Mouse (Mus musculus): ENCODE data around the gene Arpc5l.
"Not testable (repeated sequence)": the region's sequence is repeated elsewhere in the genome, so short reads cannot be mapped to it uniquely, and the experiment has no call there.

The Arpc5l gene

GRCm38 (mm10) chr2:38999910-39000586 lies 5.1 kb upstream of the Arpc5l start:
- DNase-seq (ENCODE audit: low spot score in 2 of 2): no peak

GRCm38 (mm10) chr2:39000587-39000919 lies 4.6 kb upstream of the Arpc5l start:
- no peak for DNase-seq (ENCODE audit: low spot score in 2 of 2)

GRCm38 (mm10) chr2:39001866-39002265 lies 3.3 kb upstream of the Arpc5l start:
- no peak for DNase-seq (ENCODE audit: low spot score in 2 of 2)

- DNase-seq (ENCODE audit: low spot score in 2 of 2): no peak
Measured at GRCm38 (mm10) chr2:39003106-39003505, 2.0 kb upstream of the Arpc5l start.

GRCm38 (mm10) chr2:39003512-39003911 lies 1.6 kb upstream of the Arpc5l start:
- no peak for DNase-seq (ENCODE audit: low spot score in 2 of 2)

GRCm38 (mm10) chr2:39004372-39004771 lies 776 bp upstream of the Arpc5l start:
- no peak for DNase-seq (ENCODE audit: low spot score in 2 of 2)

GRCm38 (mm10) chr2:39005574-39006079 lies 479 bp downstream of the Arpc5l start, which contains the start of gene Rpl35:
TSS of gene Rpl35 (minus strand) at chr2:39005624.
- DNase-seq (ENCODE audit: low spot score in 2 of 2): no peak

- DNase-seq (ENCODE audit: low spot score in 2 of 2): no peak
Measured at GRCm38 (mm10) chr2:39006149-39006730, 1.1 kb downstream of the Arpc5l start.

- DNase-seq (ENCODE audit: low spot score in 2 of 2): peak; percentile 89 to 93
Measured at GRCm38 (mm10) chr2:39007865-39008264, 2.7 kb downstream of the Arpc5l start.

GRCm38 (mm10) chr2:39008350-39008851 lies 3.3 kb downstream of the Arpc5l start:
- DNase-seq (ENCODE audit: low spot score in 2 of 2): no peak

GRCm38 (mm10) chr2:39008954-39009365 lies 3.8 kb downstream of the Arpc5l start:
- DNase-seq (ENCODE audit: low spot score in 2 of 2): no peak

GRCm38 (mm10) chr2:39010144-39010543 lies 5.0 kb downstream of the Arpc5l start:
- DNase-seq (ENCODE audit: low spot score in 2 of 2): not testable (repeated sequence)

GRCm38 (mm10) chr2:39011264-39011663 lies 6.1 kb downstream of the Arpc5l start:
- no peak for DNase-seq (ENCODE audit: low spot score in 2 of 2)

GRCm38 (mm10) chr2:39011971-39012370 lies 6.8 kb downstream of the Arpc5l start:
- no peak for DNase-seq (ENCODE audit: low spot score in 2 of 2)

GRCm38 (mm10) chr2:39012768-39013279 lies 7.7 kb downstream of the Arpc5l start:
- no peak for DNase-seq (ENCODE audit: low spot score in 2 of 2)

GRCm38 (mm10) chr2:39016581-39016980 lies 11.4 kb downstream of the Arpc5l start:
- no peak for DNase-seq (ENCODE audit: low spot score in 2 of 2)

GRCm38 (mm10) chr2:39020004-39020403 lies 14.9 kb downstream of the Arpc5l start:
- no peak for DNase-seq (ENCODE audit: low spot score in 2 of 2)

GRCm38 (mm10) chr2:39031611-39032010 lies 26.5 kb downstream of the Arpc5l start:
- no peak for DNase-seq (ENCODE audit: low spot score in 2 of 2)

GRCm38 (mm10) chr2:39040215-39040614 lies 35.1 kb downstream of the Arpc5l start:
- no peak for DNase-seq (ENCODE audit: low spot score in 2 of 2)

GRCm38 (mm10) chr2:39048515-39048914 lies 43.4 kb downstream of the Arpc5l start:
- DNase-seq (ENCODE audit: low spot score in 2 of 2): no peak

GRCm38 (mm10) chr2:39064687-39065399 lies 59.7 kb downstream of the Arpc5l start:
- DNase-seq (ENCODE audit: low spot score in 2 of 2): peak in 1 of 2 experiments; percentile 18

Data from right cerebral cortex, postnatal 36 days (tissue).